Mouse (Mus musculus) G1E (cell line): ENCODE results near the gene Amhr2.

Source experiments
- CTCF ChIP-seq: IDR thresholded peaks from 2 replicates; pipeline ENCODE4 v1.5.1; 2012; ENCODE audit warnings: low read depth, low read length, inconsistent platforms, mixed read lengths
- GATA1 ChIP-seq: IDR thresholded peaks from 2 replicates; pipeline ENCODE4 v1.6.1; 2012; ENCODE audit warnings: borderline replicate concordance, low read length, inconsistent platforms, mixed read lengths

GRCm38 (mm10) chr15:102401278-102401677 is 43.9 kb upstream of the Amhr2 start:
- TF ChIP-seq CTCF: no peak
- TF ChIP-seq GATA1: no peak
